Mouse (Mus musculus) skeletal muscle tissue, adult 2 months (tissue): ENCODE data around the gene Naglu.

Experiments used
- DNase-seq: peaks from one replicate; pipeline ENCODE4 v3.0.0-alpha.2; 2012; ENCODE audit warnings: low read depth, low spot score

Gene Naglu

GRCm38 (mm10) chr11:101057860-101058259 is 12.0 kb upstream of the Naglu start:
- DNase-seq: peak; percentile 84

GRCm38 (mm10) chr11:101058726-101059125 is 11.1 kb upstream of the Naglu start:
- no peak for DNase-seq

- DNase-seq: no peak
Observed at GRCm38 (mm10) chr11:101059473-101059872, 10.3 kb upstream of the Naglu start.

- DNase-seq: peak; percentile 77
Observed at GRCm38 (mm10) chr11:101060126-101060525, 9.7 kb upstream of the Naglu start.

GRCm38 (mm10) chr11:101061049-101061448 is 8.8 kb upstream of the Naglu start:
- DNase-seq: no peak

GRCm38 (mm10) chr11:101062165-101062884 is 7.5 kb upstream of the Naglu start:
- DNase-seq: peak; percentile 76

- DNase-seq: no peak
Observed at GRCm38 (mm10) chr11:101062971-101063675, 6.7 kb upstream of the Naglu start.

GRCm38 (mm10) chr11:101063676-101064327 is 6.0 kb upstream of the Naglu start:
- peak; percentile 82 for DNase-seq

GRCm38 (mm10) chr11:101064462-101064861 is 5.3 kb upstream of the Naglu start:
- no peak for DNase-seq

- no peak for DNase-seq
Observed at GRCm38 (mm10) chr11:101065002-101065401, 4.8 kb upstream of the Naglu start.

GRCm38 (mm10) chr11:101066549-101067412 is 3.0 kb upstream of the Naglu start:
- peak; percentile 74 for DNase-seq

- DNase-seq: no peak
Observed at GRCm38 (mm10) chr11:101070189-101070527, 346 bp downstream of the Naglu start.

- DNase-seq: no peak
Observed at GRCm38 (mm10) chr11:101070987-101071386, 1.2 kb downstream of the Naglu start.

GRCm38 (mm10) chr11:101071810-101072428 is 2.1 kb downstream of the Naglu start:
- DNase-seq: no peak

GRCm38 (mm10) chr11:101078121-101078520 is 8.3 kb downstream of the Naglu start, which contains the start of gene Hsd17b1:
TSS of gene Hsd17b1 (plus strand) at chr11:101078411.
- DNase-seq: no peak

GRCm38 (mm10) chr11:101079746-101080145 is 9.9 kb downstream of the Naglu start:
- DNase-seq: no peak

GRCm38 (mm10) chr11:101080421-101080820 is 10.6 kb downstream of the Naglu start:
- no peak for DNase-seq

- no peak for DNase-seq
Observed at GRCm38 (mm10) chr11:101081659-101082058, 11.8 kb downstream of the Naglu start.

- DNase-seq: peak; percentile 83
Observed at GRCm38 (mm10) chr11:101082208-101083082, 12.6 kb downstream of the Naglu start, which contains the start of gene Coasy. TSS of gene Coasy (plus strand) at chr11:101082565.

GRCm38 (mm10) chr11:101083083-101083697 is 13.4 kb downstream of the Naglu start:
- no peak for DNase-seq
